Mouse (Mus musculus): ENCODE data around the gene Prdm16.
A peak's percentile ranks its signal among the peaks of the same experiment; 100 is the strongest.

Prdm16 gene

GRCm38 (mm10) chr4:154378876-154379275 lies 257.8 kb downstream of the Prdm16 start:
- DNase-seq: no peak

- DNase-seq: no peak
Observed at GRCm38 (mm10) chr4:154375939-154376625, 260.6 kb downstream of the Prdm16 start.

DNA sequence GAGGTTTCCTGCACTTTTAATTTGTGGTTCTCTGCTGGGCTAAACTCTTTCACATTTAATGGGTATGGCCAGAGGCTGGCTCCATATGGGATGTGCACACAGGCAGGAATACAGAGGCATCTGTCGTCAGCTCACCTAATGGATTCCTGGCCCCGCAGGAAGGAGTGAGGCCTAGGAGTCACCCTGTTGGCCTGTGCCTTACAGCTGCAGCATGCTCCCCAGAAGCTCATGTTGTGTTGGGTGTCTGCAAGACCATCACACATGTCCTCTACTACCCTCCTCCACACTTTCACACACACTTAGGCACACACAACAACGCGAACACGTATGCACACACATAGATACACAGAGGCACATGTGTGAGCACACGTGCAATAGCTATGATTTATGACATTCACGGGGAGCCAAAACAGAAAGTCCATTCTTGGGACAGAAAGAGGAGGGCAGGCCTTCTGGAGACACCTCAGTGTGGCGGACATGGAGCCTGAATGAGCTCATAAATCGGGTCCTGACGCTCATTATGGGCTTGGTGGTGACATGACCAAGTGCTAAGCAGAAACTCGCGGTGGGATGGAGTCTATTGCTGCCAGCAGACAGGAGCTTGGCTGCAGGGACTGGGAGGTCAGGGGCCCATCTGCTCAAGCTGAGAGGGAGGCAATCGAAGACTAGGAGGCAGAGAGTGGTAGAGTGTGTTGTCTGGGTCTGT lies 265.0 kb downstream of the Prdm16 start:
- DNase-seq: no peak

GRCm38 (mm10) chr4:154370841-154371240 lies 265.8 kb downstream of the Prdm16 start:
- no peak for DNase-seq

GRCm38 (mm10) chr4:154369089-154369488 lies 267.6 kb downstream of the Prdm16 start:
- no peak for DNase-seq

DNA sequence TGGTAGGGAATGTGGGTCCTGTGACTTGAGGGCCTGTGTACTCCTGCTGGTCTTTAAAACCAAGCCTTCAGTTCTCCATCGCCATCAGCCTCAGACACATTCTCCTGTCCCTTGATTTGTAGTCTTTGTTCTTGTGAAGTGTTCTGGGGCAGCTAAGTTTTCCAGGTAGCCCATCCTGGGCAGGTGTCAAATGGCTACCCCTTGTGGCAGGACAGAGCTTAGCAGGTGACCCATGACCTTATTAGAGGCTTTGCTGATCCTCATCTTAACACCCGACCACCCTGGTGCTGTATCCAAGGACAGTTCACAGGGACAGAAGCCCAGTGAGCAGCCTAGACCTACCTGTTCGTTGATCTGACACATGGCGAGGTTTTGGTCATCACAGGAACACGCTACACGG lies 269.8 kb downstream of the Prdm16 start:
- no peak for DNase-seq

- no peak for DNase-seq
Observed at GRCm38 (mm10) chr4:154364752-154365151, 271.9 kb downstream of the Prdm16 start.

GRCm38 (mm10) chr4:154360850-154361249 lies 275.8 kb downstream of the Prdm16 start:
- no peak for DNase-seq

GRCm38 (mm10) chr4:154360441-154360840 lies 276.2 kb downstream of the Prdm16 start:
- DNase-seq: no peak

- no peak for DNase-seq
Observed at GRCm38 (mm10) chr4:154359762-154360300, 276.8 kb downstream of the Prdm16 start.

GRCm38 (mm10) chr4:154358816-154359215 lies 277.9 kb downstream of the Prdm16 start:
- no peak for DNase-seq

DNA sequence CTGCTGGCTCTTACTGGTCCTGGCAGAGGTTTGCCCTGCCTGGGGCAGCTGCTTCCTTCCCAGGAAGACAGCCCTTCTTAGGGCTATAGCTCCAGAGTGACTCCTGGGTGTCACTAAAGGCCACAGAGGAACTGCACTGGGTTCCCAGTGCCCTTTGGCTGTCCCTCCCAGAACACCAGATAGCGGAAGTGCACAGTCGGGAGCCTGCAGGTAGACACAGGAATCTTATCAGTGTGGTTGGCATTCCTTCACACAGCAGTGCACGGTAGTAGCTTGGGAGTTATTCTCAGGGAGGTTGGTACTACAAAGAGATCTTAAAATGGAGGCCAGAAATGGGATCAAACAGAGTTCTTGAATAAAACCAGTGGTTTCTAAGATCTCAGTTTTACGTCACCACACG lies 278.3 kb downstream of the Prdm16 start:
- DNase-seq: no peak

- no peak for DNase-seq
Observed at GRCm38 (mm10) chr4:154355408-154355807, 281.3 kb downstream of the Prdm16 start.

DNA sequence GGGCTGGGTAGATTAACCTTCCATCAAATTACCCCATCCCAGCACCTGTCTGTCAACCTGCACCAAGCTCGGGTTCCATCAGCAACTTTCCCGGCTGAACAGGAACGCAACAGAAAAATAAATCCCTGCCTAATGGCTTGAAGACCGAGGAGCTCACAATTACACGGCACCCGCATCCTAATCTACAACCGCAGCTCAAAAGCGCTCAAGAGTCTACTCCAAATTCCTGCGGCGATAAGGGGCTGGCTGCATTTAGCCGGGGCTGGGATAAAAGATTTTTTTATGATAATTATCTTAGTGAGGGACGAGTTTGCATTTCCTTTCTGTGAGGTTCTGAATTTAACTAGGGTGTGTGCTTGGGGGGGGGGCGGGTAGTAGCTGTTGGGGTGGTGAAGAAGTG lies 284.4 kb downstream of the Prdm16 start:
- no peak for DNase-seq

GRCm38 (mm10) chr4:154348197-154348786 lies 288.4 kb downstream of the Prdm16 start:
- DNase-seq: peak; percentile 73 to 82

- peak; percentile 59 to 71 for DNase-seq
Observed at GRCm38 (mm10) chr4:154346731-154347522, 289.7 kb downstream of the Prdm16 start.

DNA sequence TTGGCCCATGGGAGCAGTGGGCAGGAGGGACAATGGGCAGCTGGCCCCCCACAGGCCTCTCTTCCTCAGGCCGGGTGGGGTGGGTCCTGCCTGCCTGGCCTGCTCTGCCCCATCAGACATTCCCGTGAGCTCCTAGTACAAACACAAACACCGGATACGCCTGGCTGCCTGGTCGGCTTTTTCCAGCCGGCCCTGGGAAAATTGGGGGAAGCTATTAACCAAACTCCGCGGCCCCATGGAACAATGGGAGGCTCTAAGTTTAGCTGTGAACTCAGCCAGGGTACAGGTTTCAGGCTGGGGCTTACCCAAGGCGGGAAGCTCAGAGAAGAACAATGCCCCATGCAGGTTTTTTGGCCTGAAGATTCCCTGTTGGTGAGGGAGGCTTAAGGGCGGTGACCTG lies 300.0 kb downstream of the Prdm16 start:
- DNase-seq: peak; percentile 67 to 76

- DNase-seq: no peak
Observed at GRCm38 (mm10) chr4:154335761-154336160, 300.9 kb downstream of the Prdm16 start, which contains the start of gene B230104I21Rik. B230104I21Rik (plus strand) TSS chr4:154336127.

DNA sequence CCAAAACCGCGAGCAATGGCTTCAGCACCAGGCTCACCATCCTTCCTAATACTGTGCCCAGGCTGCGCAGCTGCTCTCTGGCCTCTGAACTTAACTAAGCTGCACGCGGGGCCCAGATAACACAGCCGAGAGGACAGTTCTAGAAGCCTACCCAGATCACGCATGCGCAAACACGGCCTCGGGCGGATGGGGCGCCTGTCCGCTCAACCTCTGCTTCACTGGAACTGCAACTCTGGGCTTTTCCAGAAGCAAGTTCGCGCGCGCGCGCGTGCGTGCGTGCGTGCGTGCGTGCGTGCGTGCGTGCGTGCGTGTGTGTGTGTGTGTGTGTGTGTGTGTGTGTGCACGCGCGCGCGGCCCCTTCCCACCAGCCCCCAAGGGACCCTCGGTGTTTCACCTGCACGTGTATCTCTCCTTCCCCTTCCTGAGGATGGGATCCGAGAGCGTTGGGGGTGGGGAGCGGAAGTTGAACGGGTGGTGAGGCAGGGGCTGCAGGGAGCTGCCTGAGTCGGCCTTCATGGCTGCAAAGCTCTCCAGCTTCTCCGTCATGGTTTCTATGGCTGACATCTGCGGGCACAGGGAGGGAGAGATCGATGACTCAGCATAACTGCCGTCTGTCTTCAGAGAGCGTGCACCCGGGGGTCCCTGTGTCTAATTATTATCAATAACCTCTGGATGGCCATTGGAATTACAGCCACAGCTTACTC lies 301.8 kb downstream of the Prdm16 start:
- DNase-seq: peak; percentile 48 to 63

DNA sequence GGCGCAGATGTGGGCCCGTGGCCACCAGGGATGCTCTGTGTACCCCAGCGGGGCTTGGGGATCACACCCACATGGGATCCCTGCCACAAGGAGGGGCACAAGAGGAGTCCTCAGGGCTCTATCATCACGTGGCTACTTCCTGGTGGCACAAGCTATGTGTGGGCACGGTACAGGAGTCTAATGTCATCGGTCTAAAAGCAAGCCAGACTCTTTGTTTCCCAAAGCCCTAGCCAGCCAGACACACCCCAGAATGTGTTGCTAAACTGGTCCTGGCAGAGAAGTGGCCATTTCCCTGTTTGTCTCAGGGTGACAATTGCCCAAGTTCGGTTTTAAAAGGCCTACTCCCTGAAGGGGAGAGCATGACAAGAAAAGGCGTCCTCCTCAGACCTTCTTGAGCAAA lies 303.4 kb downstream of the Prdm16 start:
- no peak for DNase-seq

DNA sequence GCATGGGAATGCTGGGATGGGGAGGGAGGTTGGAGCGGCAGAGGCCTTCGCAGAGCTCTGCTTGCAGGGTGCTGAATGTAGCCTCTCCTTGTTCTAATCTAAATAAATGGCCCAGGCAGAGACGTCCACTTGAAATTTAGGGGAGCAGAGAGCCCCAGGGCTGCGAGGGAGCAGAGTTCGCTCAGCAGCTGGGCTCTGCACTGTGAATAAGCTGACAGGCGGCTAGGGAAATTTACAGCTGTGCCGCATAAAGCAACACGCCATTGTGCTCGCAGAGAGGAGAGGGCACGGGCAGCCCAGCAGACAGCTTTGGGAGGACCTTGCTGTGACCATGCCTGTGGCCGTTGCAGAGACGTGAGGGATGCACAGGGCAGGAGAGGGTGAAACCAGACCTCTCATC lies 305.4 kb downstream of the Prdm16 start:
- DNase-seq: peak; percentile 28 to 39

GRCm38 (mm10) chr4:154330001-154330400 lies 306.7 kb downstream of the Prdm16 start:
- no peak for DNase-seq
